Mouse (Mus musculus) liver, embryonic 14.5 days (tissue): ENCODE measurements around the gene Arid1b. TPM values are rescaled to one million over a fixed set of nuclear protein-coding genes. Genes with fewer than 3 reads are reported as not detected.

Experiments
- ATAC-seq: fragments of 200-750 bp; cut with Nextera tagmentation; 2 replicates; pipeline ENCODE4 v1.8.0; 2017; ENCODE audit warnings: moderate number of reproducible peaks, mild to moderate bottlenecking, moderate library complexity; ENCODE audit not compliant: insufficient read depth
- DNase-seq, 3 experiments: peaks; one replicate each; pipeline ENCODE4 v3.0.0-alpha.2; 2012 to 2013; ENCODE audit warnings: low read depth in 3 of 3, low spot score in 3 of 3
- H3K27ac ChIP-seq: fragments of 300-500 bp; sonication (generic); 2 replicates; pipeline ENCODE4 v1.5.1; 2014; ENCODE audit warnings: moderate library complexity, mild to moderate bottlenecking, control low read depth, inconsistent platforms
- H3K27me3 ChIP-seq: fragments of 300-500 bp; sonication (generic); 2 replicates; pipeline ENCODE4 v1.6.1; 2014; ENCODE audit warnings: mild to moderate bottlenecking, low read length, moderate library complexity; ENCODE audit not compliant: control insufficient read depth, insufficient read depth
- H3K36me3 ChIP-seq: fragments of 300-500 bp; sonication (generic); replicated peaks from 2 replicates; pipeline ENCODE4 v1.6.1; 2014; ENCODE audit warnings: low read depth; ENCODE audit not compliant: control insufficient read depth, insufficient read depth
- H3K4me1 ChIP-seq, 2 experiments: fragments of 200-500 bp in 1 of 2; fragments of 300-500 bp in 1 of 2; sonication (generic) in 1 of 2; replicated peaks; 2 replicates each; pipeline ENCODE4 v1.6.1; 2012 to 2014; ENCODE audit warnings: antibody characterized with exemption in 1 of 2, inconsistent platforms in 1 of 2, low read length in 1 of 2; ENCODE audit not compliant: control insufficient read depth in 2 of 2, insufficient read depth in 2 of 2
- H3K4me2 ChIP-seq: fragments of 300-500 bp; sonication (generic); 2 replicates; pipeline ENCODE4 v1.6.1; 2014; ENCODE audit warnings: low read depth, mild to moderate bottlenecking, control low read depth, moderate library complexity
- H3K4me3 ChIP-seq, 2 experiments: fragments of 200-500 bp in 1 of 2; fragments of 300-500 bp in 1 of 2; sonication (generic) in 1 of 2; 2 replicates each; pipeline ENCODE4 v1.5.1; 2012 to 2014; ENCODE audit warnings: low read depth in 2 of 2, low read length in 2 of 2, mild to moderate bottlenecking in 2 of 2, control low read depth in 1 of 2, inconsistent platforms in 1 of 2, moderate library complexity in 1 of 2; ENCODE audit not compliant: insufficient read depth in 1 of 2
- H3K9ac ChIP-seq: fragments of 300-500 bp; sonication (generic); replicated peaks from 2 replicates; pipeline ENCODE4 v1.6.1; 2014; ENCODE audit warnings: mild to moderate bottlenecking, control low read depth, moderate library complexity
- H3K9me3 ChIP-seq: fragments of 300-500 bp; sonication (generic); 2 replicates; pipeline ENCODE4 v1.6.1; 2016; ENCODE audit warnings: low read length, mixed read lengths; ENCODE audit not compliant: control insufficient read depth
- CTCF ChIP-seq: IDR thresholded peaks from 2 replicates; pipeline ENCODE4 v1.5.1; 2016; ENCODE audit warnings: antibody characterized with exemption, low read depth, control low read depth
- EP300 ChIP-seq: IDR thresholded peaks from 2 replicates; pipeline ENCODE4 v1.6.1; 2016; ENCODE audit warnings: antibody characterized with exemption, low read depth
- WGBS: fragments of 180-500 bp; shearing (Covaris S2); extraction: QIAGEN DNeasy Blood & Tissue Kit; methylation state at CpG from one replicate; pipeline ENCODE4 v1.1.7; 2014; ENCODE audit not compliant: insufficient replicate concordance; 5-methylcytosine and 5-hydroxymethylcytosine counted together
- polyA plus RNA-seq, 2 experiments: library from polyadenylated mRNA; depleted of rRNA in 1 of 2; stranded (reverse) in 1 of 2; unstranded in 1 of 2; fragments of >200 nt; fragmentation: Nextera tagmentation in 1 of 2; extraction: Ambion mirVana in 1 of 2; gene quantifications; 2 replicates each; pipeline versions ENCODE4 v1.2.1 to v1.2.3; 2012 to 2014

Arid1b gene
- polyA plus RNA-seq, 2 experiments: 2.6 to 3.1 TPM

DNA sequence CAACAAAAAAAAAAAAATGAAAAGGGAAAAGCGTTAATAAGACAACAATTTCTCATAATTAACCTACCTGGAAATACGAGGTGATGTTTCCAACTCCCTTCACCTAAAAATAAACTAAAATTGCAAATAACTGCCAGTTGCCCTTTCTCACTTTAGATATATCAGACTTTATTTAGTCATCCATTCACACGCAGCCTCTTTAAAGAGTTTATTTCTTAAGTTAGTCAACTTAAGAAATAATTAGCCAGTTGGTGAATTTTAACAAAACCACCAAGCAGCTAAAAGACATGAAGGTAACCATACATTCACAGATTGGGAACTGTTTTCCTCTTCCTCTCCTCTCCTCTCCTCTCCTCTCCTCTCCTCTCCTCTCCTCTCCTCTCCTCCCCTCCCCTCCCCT is 26.1 kb upstream of the Arid1b start:
- no peaks in the 10 kb centered on the region for H3K4me1 ChIP-seq

DNA sequence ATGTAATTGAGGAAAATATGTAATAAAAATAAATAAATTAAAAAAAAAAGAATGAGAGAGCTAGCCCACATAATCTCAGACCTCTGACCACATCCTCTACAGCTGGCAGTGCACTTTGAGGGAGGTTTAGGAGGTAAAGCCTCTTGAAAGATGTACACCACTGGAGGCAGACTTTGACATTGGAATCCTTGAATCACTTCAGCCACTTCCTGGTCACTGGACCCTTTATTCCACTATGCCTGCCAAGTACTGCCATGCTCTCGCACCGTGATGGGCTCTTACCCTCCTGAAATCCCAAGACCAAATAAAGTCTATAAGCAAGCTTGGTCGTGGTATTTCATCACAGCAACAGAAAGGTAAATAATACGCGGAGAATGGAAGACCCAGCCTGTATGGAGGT is 25.3 kb upstream of the Arid1b start:
- Histone ChIP-seq H3K4me2 (no peak overlapping the region), H3K4me1 (no peaks in the 10 kb centered on the region), H3K4me3 (no peak overlapping the region), H3K27me3 (no peaks in the 10 kb centered on the region), H3K9me3 (no peaks in the 10 kb centered on the region), H3K27ac (no peak overlapping the region), H3K9ac (no peak overlapping the region), H3K36me3 (no peaks in the 10 kb centered on the region)
- no peak for TF ChIP-seq EP300
- TF ChIP-seq CTCF: no peak
- 76% methylated on average over 5 of the region's 5 CpGs for WGBS
- no peak for ATAC-seq
- no peak for DNase-seq

More for the DNA sequence above, 26.1 kb upstream of the Arid1b start:
- DNase-seq (no peak), ATAC-seq (no peak)
- Histone ChIP-seq H3K9ac (no peak overlapping the region), H3K4me3 (no peak overlapping the region), H3K4me2 (no peak overlapping the region), H3K27ac (no peak overlapping the region), H3K27me3 (no peaks in the 10 kb centered on the region), H3K36me3 (no peaks in the 10 kb centered on the region), H3K9me3 (no peaks in the 10 kb centered on the region)
- no peak for TF ChIP-seq CTCF
- no peak for TF ChIP-seq EP300
- 80% methylated on average over 3 of the region's 3 CpGs for WGBS

DNA sequence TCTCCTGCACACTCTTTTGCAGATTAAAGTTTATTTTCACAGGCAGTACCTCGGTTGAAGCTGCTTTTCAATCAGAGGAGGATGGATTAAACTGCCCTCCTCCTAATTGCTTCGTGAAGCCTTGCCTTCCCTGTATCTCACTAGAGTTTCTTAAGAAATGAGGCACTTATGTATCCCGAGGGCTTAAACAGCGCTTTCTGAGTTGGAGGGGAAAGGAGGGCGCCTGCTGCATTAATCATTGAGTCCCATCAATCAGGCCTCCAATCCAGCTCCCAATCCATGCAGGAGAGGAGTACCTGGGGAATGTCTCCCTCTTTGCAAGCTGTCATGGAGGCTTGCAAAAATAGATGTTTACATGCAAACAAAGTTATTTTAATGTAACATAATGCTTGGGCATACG is 21.9 kb upstream of the Arid1b start:
- DNase-seq (no peak), ATAC-seq (no peak)
- 50% methylated on average over 6 of the region's 6 CpGs for WGBS
- Histone ChIP-seq H3K36me3 (no peaks in the 10 kb centered on the region), H3K9me3 (no peaks in the 10 kb centered on the region), H3K9ac (no peak overlapping the region), H3K4me2 (no peak overlapping the region), H3K4me3 (no peak overlapping the region), H3K27ac (no peak overlapping the region), H3K27me3 (no peaks in the 10 kb centered on the region; the same call in 1 of the 2 replicates), H3K4me1 (no peaks in the 10 kb centered on the region)
- TF ChIP-seq EP300 (no peak), CTCF (no peak)

DNA sequence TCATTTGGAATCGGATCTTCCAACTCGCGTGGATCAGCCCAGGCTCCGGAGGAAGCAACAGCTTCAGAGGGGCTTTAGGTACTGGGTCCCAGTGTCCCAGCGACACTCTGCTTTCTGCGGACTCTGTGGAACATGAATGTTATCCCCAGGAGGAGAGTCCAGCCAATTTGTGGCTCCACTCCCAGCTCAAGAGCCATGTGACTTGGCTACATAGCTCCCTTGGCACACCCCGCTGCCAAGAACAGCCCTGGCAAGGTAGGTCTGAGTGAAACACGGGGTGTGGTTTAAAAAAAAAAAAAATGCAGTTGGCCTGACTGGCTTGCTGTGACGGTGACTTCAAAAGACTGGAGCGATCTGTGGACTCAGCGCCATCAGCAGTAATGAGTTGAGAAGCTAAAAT is 19.4 kb upstream of the Arid1b start:
- Histone ChIP-seq H3K4me2 (no peak overlapping the region), H3K9ac (no peak overlapping the region), H3K9me3 (no peaks in the 10 kb centered on the region), H3K27ac (no peak overlapping the region), H3K4me1 (no peaks in the 10 kb centered on the region), H3K4me3 (no peak overlapping the region), H3K27me3 (no peaks in the 10 kb centered on the region; the same call in 1 of the 2 replicates), H3K36me3 (no peaks in the 10 kb centered on the region)
- WGBS: 69% methylated on average over 11 of the region's 11 CpGs
- no peak for TF ChIP-seq EP300
- no peak for TF ChIP-seq CTCF
- DNase-seq (no peak), ATAC-seq (no peak)

DNA sequence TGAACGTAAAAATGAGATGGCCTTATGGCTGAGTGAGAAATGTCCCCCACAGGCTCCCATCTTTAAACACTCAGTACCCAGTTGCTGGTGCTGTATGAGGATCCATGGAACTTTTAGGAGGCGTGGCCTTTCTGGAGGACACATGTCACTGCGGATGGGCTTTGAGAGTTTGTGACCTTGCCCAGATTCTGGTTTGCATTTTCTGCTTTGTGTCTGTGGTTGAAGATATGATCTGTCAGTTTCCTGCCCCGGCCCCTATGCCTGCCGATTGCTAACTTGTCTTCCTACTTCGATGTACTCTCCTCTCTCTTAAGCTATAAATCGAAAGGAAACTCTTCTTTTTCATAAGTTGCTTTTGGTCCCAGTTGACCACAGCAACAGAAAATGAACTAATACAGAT is 14.0 kb upstream of the Arid1b start:
- H3K9me3 ChIP-seq: no peaks in the 10 kb centered on the region
- no peak for TF ChIP-seq CTCF
- TF ChIP-seq EP300: no peak
- no peak overlapping the region for H3K9ac ChIP-seq
- ATAC-seq (no peak), DNase-seq (no peak)
- 27% methylated on average over 7 of the region's 7 CpGs for WGBS
- no peak overlapping the region for H3K4me2 ChIP-seq
- H3K27me3 ChIP-seq: no peaks in the 10 kb centered on the region; the same call in 1 of the 2 replicates
- no peaks in the 10 kb centered on the region for H3K4me1 ChIP-seq
- no peak overlapping the region for H3K27ac ChIP-seq
- H3K4me3 ChIP-seq: no peak overlapping the region
- H3K36me3 ChIP-seq: no peaks in the 10 kb centered on the region

DNA sequence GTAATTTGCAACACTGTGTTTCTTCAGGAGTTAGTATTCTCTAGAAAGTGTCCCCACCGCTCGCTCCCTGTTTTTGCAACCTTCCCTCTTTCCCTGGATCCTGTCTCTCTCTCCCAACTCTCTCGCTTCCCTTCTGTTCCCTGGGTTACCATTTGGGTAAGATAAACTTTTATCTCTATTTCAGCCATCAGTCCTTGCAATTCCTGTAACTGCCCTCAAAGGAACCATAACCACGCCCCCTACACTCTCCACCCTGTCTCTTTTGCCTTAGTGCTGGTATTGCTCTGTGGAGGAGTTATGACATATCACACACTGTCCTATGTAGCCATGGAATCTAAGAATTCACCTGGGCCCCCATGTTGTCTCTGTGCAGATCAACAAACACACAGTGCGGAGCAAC is 11.3 kb upstream of the Arid1b start:
- ATAC-seq (no peak), DNase-seq (no peak)
- Histone ChIP-seq H3K4me2 (no peak overlapping the region), H3K9me3 (no peaks in the 10 kb centered on the region), H3K9ac (no peak overlapping the region), H3K4me1 (no peaks in the 10 kb centered on the region), H3K27me3 (no peaks in the 10 kb centered on the region), H3K4me3 (no peak overlapping the region), H3K36me3 (no peaks in the 10 kb centered on the region), H3K27ac (no peak overlapping the region)
- TF ChIP-seq CTCF: no peak
- no peak for TF ChIP-seq EP300
- 55% methylated on average over 5 of the region's 5 CpGs for WGBS
